Mouse (Mus musculus): ENCODE results near the gene Ccdc92b. TPM values are rescaled to one million over a fixed set of nuclear protein-coding genes. Genes with fewer than 3 reads are reported as not detected.

The Ccdc92b gene
- polyA plus RNA-seq, 1 experiment from 2014 or later = 3.5 TPM

DNA sequence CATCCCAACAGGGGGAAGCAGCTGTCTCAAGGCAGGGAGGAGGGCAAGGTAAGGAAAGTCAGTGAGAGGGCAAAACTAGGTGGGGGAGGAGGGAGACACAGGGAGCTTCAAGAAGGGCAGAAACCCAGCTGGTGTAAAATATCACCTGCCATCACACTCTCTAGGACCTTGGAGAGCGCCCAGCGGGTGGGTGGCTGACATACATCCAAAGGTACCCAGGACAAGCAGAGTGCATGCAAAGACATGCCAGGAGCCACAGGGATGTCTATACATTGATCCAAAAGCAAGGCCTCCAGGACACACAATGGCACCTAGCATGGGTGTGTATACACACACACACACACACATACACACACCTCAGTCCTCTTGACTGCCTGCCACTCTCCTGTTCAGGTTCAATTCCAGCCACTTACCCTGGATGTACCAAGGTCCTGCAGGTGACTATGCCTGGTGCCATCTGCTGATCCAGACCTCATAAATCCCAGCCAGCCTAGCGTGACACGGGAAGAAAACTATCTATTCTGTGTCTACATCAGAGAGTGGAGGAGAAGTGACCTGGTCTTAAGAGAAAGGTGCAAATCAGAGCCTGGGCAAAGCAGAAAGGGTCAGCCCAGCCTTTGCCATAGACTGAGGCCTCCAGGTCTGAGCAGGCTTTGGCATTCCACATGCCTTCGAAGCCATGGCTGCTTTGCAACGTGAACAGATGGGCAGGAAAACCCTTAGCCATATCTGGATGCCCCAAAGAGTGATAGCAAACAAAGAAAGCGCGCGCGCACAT, 34.3 kb upstream of the Ccdc92b start:
- WGBS = 70% methylated on average over 10 of the region's 10 CpGs

DNA sequence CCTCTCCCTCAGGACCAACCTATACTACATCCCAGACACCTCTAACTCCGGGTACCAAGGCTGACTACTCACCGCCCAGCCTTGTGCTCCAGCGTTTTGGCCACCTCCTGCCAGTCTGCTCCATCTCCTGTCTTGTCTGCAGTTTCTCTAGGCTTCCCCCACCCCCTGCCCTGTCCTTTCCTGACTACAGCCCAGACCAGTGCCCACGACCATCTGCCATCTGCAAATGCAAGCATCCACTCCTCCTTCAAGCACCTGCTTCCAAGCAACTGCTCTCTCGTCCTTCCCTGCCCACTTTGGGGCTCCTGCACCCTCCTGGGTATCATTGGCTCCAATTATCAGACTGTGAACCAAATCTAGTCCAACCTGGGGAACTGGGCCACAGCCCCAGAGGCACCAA, 33.0 kb upstream of the Ccdc92b start:
- DNase-seq (ENCODE audit: low spot score) = no peak
- no peak for ATAC-seq (ENCODE audit: low FRiP score)
- H3K36me3 ChIP-seq (replicated peaks; ENCODE audit: control insufficient read depth, insufficient read depth) = no peaks in the 10 kb centered on the region
- H3K27me3 ChIP-seq (ENCODE audit: control insufficient read depth, insufficient read depth, low read length) = 0 out of 2 replicates have a peak, but pooled peaks cover 2% of the 10 kb centered on the region
- H3K27ac ChIP-seq = no peak overlapping the region
- H3K4me3 ChIP-seq (replicated peaks; ENCODE audit: low read length) = no peak overlapping the region
- H3K4me2 ChIP-seq (replicated peaks) = no peak overlapping the region
- H3K9ac ChIP-seq = no peak overlapping the region
- 65% methylated on average over 5 of the region's 5 CpGs for WGBS
- peaks cover 17% of the 10 kb centered on the region for H3K4me1 ChIP-seq (replicated peaks; ENCODE audit: control insufficient read depth, insufficient read depth, low read length)
- H3K9me3 ChIP-seq (ENCODE audit: control insufficient read depth, low read length) = no peaks in the 10 kb centered on the region

More for the DNA sequence above, 34.3 kb upstream of the Ccdc92b start:
- no peaks in the 10 kb centered on the region for H3K36me3 ChIP-seq (replicated peaks; ENCODE audit: control insufficient read depth, insufficient read depth)
- H3K9me3 ChIP-seq (ENCODE audit: control insufficient read depth, low read length) = no peaks in the 10 kb centered on the region
- DNase-seq (ENCODE audit: low spot score) = no peak
- 0 out of 2 replicates have a peak, but pooled peaks cover 2% of the 10 kb centered on the region for H3K27me3 ChIP-seq (ENCODE audit: control insufficient read depth, insufficient read depth, low read length)
- H3K9ac ChIP-seq = no peak overlapping the region
- no peak overlapping the region for H3K4me2 ChIP-seq (replicated peaks)
- H3K4me3 ChIP-seq (replicated peaks; ENCODE audit: low read length) = no peak overlapping the region
- H3K27ac ChIP-seq = no peak overlapping the region
- ATAC-seq (ENCODE audit: low FRiP score) = no peak
- peaks cover 17% of the 10 kb centered on the region for H3K4me1 ChIP-seq (replicated peaks; ENCODE audit: control insufficient read depth, insufficient read depth, low read length)

DNA sequence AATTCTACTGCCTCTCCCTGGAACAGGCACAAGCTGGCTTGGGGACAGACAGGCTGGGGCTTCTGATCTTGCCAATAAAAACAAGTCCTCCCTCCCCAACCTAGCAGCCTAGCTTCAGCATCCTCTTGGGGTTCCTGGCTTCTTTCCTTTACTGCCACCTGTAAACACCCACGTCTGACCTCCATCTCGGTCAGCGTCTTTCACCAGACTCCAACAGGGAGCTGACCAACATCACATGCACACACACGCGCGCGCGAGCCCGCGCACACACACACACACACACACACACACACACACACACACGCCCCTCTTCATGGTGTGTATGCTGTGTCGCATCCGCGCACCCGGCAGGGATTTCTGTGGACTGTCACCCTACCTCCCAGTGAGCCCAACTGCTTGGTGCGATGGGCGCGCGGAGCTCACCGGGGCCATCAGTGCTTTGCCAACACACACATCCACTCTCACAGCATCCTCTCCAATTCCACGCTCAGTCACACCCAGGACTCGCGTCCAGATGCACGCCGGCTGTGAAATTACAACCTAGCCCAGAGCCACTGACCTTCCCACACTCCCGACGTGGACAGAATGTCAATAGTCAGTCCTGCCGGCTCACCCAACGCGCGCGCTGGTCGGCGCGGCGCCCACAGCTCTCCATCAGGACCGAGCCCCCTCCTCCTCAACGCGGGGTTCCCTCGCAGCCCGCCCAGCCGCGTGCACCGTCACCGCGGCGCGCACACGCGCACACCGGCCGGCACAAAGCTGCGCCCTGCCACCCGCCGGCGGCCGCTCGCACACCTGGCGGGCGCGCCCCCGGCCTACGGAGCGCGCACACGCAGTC, 29.8 kb upstream of the Ccdc92b start:
- DNase-seq (ENCODE audit: low spot score) (peak; percentile 86), ATAC-seq (ENCODE audit: low FRiP score) (peak; percentile 90)
- Histone ChIP-seq H3K27ac (peak overlapping the region; percentile 87), H3K36me3 (replicated peaks; ENCODE audit: control insufficient read depth, insufficient read depth) (no peaks in the 10 kb centered on the region), H3K4me3 (replicated peaks; ENCODE audit: low read length) (peak overlapping the region; percentile 51), H3K9me3 (ENCODE audit: control insufficient read depth, low read length) (no peaks in the 10 kb centered on the region), H3K4me2 (replicated peaks) (peak overlapping the region; percentile 52), H3K9ac (peak overlapping the region; percentile 74), H3K4me1 (replicated peaks; ENCODE audit: control insufficient read depth, insufficient read depth, low read length) (peaks cover 17% of the 10 kb centered on the region), H3K27me3 (ENCODE audit: control insufficient read depth, insufficient read depth, low read length) (0 out of 2 replicates have a peak, but pooled peaks cover 2% of the 10 kb centered on the region)
- WGBS = 2% methylated on average over 65 of the region's 66 CpGs

DNA sequence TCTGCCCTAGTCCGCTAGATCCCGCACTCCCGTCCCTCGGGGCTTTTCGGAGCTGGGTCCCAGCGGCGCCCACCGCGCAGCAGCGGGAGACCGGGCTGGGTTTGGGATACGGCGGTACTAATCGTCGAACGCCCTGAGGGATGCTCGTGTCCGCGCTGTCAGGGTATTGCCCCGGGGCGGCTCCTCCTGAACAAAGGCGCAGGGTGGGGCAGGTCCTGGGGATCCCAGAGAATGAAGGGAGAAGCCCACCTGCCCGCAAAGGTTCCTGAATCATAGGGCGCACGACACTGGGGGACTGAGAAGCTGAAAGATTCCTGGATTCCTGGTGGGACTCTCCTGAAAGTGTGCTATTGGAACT, 29.2 kb upstream of the Ccdc92b start:
- DNase-seq (ENCODE audit: low spot score) = peak; percentile 43
- no peaks in the 10 kb centered on the region for H3K36me3 ChIP-seq (replicated peaks; ENCODE audit: control insufficient read depth, insufficient read depth)
- peak overlapping the region; percentile 52 for H3K4me2 ChIP-seq (replicated peaks)
- H3K27me3 ChIP-seq (ENCODE audit: control insufficient read depth, insufficient read depth, low read length) = 0 out of 2 replicates have a peak, but pooled peaks cover 2% of the 10 kb centered on the region
- peak overlapping the region; percentile 51 for H3K4me3 ChIP-seq (replicated peaks; ENCODE audit: low read length)
- H3K27ac ChIP-seq = peak overlapping the region; percentile 87
- peak overlapping the region; percentile 74 for H3K9ac ChIP-seq
- WGBS = 1% methylated on average over 25 of the region's 25 CpGs
- H3K4me1 ChIP-seq (replicated peaks; ENCODE audit: control insufficient read depth, insufficient read depth, low read length) = peaks cover 17% of the 10 kb centered on the region
- H3K9me3 ChIP-seq (ENCODE audit: control insufficient read depth, low read length) = no peaks in the 10 kb centered on the region
- no peak; the same call in 1 of the 2 replicates for ATAC-seq (ENCODE audit: low FRiP score)

DNA sequence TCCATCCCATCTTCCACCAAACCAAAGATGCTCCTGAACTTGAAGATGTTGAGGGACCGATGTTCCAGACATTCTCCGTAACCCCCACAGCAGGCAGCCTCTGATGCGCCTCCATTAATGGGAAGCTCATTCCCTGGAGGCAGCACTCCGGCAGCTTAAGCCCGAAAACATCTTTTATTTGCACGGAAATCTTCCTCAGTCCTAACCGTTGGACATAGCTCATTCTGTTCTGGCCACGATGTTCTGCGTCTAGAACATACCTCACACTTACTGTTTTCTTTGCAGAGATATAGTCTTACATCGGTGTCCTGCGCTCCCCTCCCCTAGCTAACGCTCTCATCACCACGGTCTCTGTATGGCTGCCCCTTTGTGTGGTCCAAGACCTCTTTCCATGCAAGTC, 28.7 kb upstream of the Ccdc92b start:
- H3K27me3 ChIP-seq (ENCODE audit: control insufficient read depth, insufficient read depth, low read length) = 0 out of 2 replicates have a peak, but pooled peaks cover 2% of the 10 kb centered on the region
- ATAC-seq (ENCODE audit: low FRiP score) (no peak), DNase-seq (ENCODE audit: low spot score) (peak; percentile 46)

DNA sequence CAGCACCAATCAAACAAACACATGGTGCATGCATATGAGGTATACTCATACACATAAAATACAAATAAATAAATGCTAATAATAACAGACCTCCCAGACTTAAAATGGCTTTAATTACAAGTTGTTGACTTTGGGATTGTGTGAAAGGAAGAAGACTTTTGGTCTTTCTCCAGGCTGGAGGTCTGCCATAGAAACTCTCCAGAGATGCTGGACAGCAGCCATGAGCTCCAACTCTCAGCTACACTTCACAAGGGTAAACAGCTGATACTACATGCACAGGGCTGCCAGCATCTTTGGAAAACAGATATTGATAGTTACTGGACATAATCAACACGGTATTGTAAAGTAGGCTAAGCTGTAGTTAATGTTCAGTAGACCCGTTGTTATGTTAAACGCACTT, 27.2 kb upstream of the Ccdc92b start:
- WGBS = 85% methylated on average over 3 of the region's 3 CpGs
- DNase-seq (ENCODE audit: low spot score) (no peak), ATAC-seq (ENCODE audit: low FRiP score) (no peak)

More for the DNA sequence above, 28.7 kb upstream of the Ccdc92b start:
- H3K9me3 ChIP-seq (ENCODE audit: control insufficient read depth, low read length) = no peaks in the 10 kb centered on the region
- 24% methylated on average over 13 of the region's 13 CpGs for WGBS
- peaks cover 17% of the 10 kb centered on the region for H3K4me1 ChIP-seq (replicated peaks; ENCODE audit: control insufficient read depth, insufficient read depth, low read length)
- peak overlapping the region; percentile 87 for H3K27ac ChIP-seq
- peak overlapping the region; percentile 52 for H3K4me2 ChIP-seq (replicated peaks)
- no peaks in the 10 kb centered on the region for H3K36me3 ChIP-seq (replicated peaks; ENCODE audit: control insufficient read depth, insufficient read depth)
- peak overlapping the region; percentile 74 for H3K9ac ChIP-seq
- H3K4me3 ChIP-seq (replicated peaks; ENCODE audit: low read length) = peak overlapping the region; percentile 51

DNA sequence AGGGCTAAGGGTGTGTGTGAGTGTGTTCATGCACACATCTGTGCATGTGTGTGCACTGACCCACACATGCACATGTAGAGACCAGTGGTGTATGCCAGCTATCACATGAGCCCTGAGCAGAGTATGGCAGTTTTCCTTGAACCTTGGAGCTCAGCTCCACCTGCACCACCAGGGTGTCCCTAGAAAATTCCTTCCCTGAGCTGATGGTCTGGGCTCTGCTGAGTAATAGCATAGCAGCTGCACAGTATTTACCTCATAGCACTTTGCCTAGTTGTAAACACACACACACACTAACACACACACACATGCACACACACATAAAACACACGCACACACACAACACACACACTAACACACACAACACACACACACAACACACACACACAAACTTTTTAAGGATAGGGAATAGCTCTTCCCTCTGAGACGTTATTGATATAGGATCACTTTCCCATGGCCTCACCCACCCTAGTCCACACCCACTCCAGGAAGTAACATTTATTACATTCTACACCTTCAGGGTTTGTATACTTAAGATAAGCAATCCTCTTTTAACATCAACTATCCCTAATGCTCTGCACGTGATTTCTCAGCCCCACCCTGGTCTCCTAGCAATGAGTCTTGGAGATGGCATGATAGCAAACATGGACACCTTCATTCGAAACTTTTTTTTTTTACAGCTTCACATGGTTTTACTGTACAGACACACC, 22.0 kb upstream of the Ccdc92b start:
- Histone ChIP-seq H3K27ac (no peak overlapping the region), H3K36me3 (replicated peaks; ENCODE audit: control insufficient read depth, insufficient read depth) (no peaks in the 10 kb centered on the region), H3K4me3 (replicated peaks; ENCODE audit: low read length) (no peak overlapping the region), H3K9me3 (ENCODE audit: control insufficient read depth, low read length) (no peaks in the 10 kb centered on the region), H3K4me2 (replicated peaks) (no peak overlapping the region), H3K27me3 (ENCODE audit: control insufficient read depth, insufficient read depth, low read length) (no peaks in the 10 kb centered on the region), H3K4me1 (replicated peaks; ENCODE audit: control insufficient read depth, insufficient read depth, low read length) (no peaks in the 10 kb centered on the region), H3K9ac (no peak overlapping the region)
- ATAC-seq (ENCODE audit: low FRiP score) (no peak), DNase-seq (ENCODE audit: low spot score) (no peak)
- 85% methylated on average over 4 of the region's 4 CpGs for WGBS

More for the DNA sequence above, 27.2 kb upstream of the Ccdc92b start:
- no peaks in the 10 kb centered on the region for H3K9me3 ChIP-seq (ENCODE audit: control insufficient read depth, low read length)
- H3K36me3 ChIP-seq (replicated peaks; ENCODE audit: control insufficient read depth, insufficient read depth) = no peaks in the 10 kb centered on the region
- 0 out of 2 replicates have a peak, but pooled peaks cover 2% of the 10 kb centered on the region for H3K27me3 ChIP-seq (ENCODE audit: control insufficient read depth, insufficient read depth, low read length)
- H3K4me2 ChIP-seq (replicated peaks) = no peak overlapping the region
- H3K27ac ChIP-seq = no peak overlapping the region
- no peak overlapping the region for H3K4me3 ChIP-seq (replicated peaks; ENCODE audit: low read length)
- peaks cover 11% of the 10 kb centered on the region; the same call in 1 of the 2 replicates for H3K4me1 ChIP-seq (replicated peaks; ENCODE audit: control insufficient read depth, insufficient read depth, low read length)
- H3K9ac ChIP-seq = no peak overlapping the region

DNA sequence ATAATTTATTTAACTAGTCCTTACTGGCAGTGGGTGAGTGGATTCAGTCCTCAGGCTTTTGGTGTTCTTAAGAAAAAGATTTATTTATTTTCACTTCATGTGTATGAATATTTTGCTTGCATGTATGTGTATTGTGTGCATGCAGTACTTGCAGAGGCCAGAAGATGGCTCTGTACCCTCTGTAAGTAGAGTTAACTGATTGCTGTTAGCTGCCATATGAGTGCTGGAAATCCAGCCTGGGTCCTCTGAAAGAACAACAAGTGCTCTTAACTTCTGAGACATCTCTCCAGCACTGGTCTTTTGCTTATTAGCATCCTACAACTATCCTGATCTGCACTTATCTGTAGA, 21.4 kb upstream of the Ccdc92b start:
- no peaks in the 10 kb centered on the region for H3K27me3 ChIP-seq (ENCODE audit: control insufficient read depth, insufficient read depth, low read length)

DNA sequence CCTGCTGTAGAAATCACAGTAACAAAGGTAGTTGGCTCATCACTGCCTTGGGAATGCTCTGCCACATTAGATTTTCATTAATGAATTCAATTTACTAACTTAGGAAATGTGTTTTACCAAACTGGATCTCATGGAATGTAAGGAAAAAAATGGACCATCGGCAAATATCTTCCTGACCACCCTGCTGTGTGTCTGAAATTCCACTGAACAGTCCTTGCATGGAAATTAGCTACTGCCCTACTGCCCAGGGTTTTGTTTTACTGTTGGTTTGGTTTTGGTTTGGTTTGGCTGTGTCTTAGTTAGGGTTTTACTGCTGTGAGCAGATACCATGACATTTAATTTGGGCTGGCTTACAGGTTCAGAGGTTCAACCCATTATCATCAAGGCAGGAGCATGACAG, 17.1 kb upstream of the Ccdc92b start:
- no peaks in the 10 kb centered on the region for H3K4me1 ChIP-seq (replicated peaks; ENCODE audit: control insufficient read depth, insufficient read depth, low read length)
- H3K27me3 ChIP-seq (ENCODE audit: control insufficient read depth, insufficient read depth, low read length) = no peaks in the 10 kb centered on the region
- no peak overlapping the region for H3K27ac ChIP-seq
- H3K4me3 ChIP-seq (replicated peaks; ENCODE audit: low read length) = no peak overlapping the region
- 67% methylated on average over 1 of the region's 1 CpGs for WGBS
- no peaks in the 10 kb centered on the region for H3K36me3 ChIP-seq (replicated peaks; ENCODE audit: control insufficient read depth, insufficient read depth)
- H3K9ac ChIP-seq = no peak overlapping the region
- no peak for DNase-seq (ENCODE audit: low spot score)
- no peak for ATAC-seq (ENCODE audit: low FRiP score)
- no peak overlapping the region for H3K4me2 ChIP-seq (replicated peaks)
- no peaks in the 10 kb centered on the region for H3K9me3 ChIP-seq (ENCODE audit: control insufficient read depth, low read length)

More for the DNA sequence above, 21.4 kb upstream of the Ccdc92b start:
- H3K27ac ChIP-seq = no peak overlapping the region
- no peaks in the 10 kb centered on the region for H3K36me3 ChIP-seq (replicated peaks; ENCODE audit: control insufficient read depth, insufficient read depth)
- DNase-seq (ENCODE audit: low spot score) (no peak), ATAC-seq (ENCODE audit: low FRiP score) (no peak)
- no peaks in the 10 kb centered on the region for H3K9me3 ChIP-seq (ENCODE audit: control insufficient read depth, low read length)
- no peak overlapping the region for H3K4me2 ChIP-seq (replicated peaks)
- no peaks in the 10 kb centered on the region for H3K4me1 ChIP-seq (replicated peaks; ENCODE audit: control insufficient read depth, insufficient read depth, low read length)
- H3K4me3 ChIP-seq (replicated peaks; ENCODE audit: low read length) = no peak overlapping the region
- no peak overlapping the region for H3K9ac ChIP-seq

Measured in hindbrain, embryonic 14.5 days (tissue).